Mouse (Mus musculus): Measurements from ENCODE around the gene Slc3a1. TPM values are rescaled to one million over a fixed set of nuclear protein-coding genes. Genes with fewer than 3 reads are reported as not detected.

Gene Slc3a1
- total RNA-seq, 4 experiments from 2014 or later, result 0.23 TPM; not detected in 3

GRCm38 (mm10) chr17:85089011-85089410 lies 60.8 kb downstream of the Slc3a1 start:
- no peak for DNase-seq (ENCODE audit: low spot score in 2 of 2)

GRCm38 (mm10) chr17:85089621-85090020 lies 61.4 kb downstream of the Slc3a1 start:
- DNase-seq (ENCODE audit: low spot score in 2 of 2), result no peak

GRCm38 (mm10) chr17:85090120-85091099 lies 62.2 kb downstream of the Slc3a1 start, which contains the start of the genes Prepl and Camkmt:
Prepl (minus strand) TSS chr17:85090241.
Camkmt (plus strand) TSS chr17:85090552.
- DNase-seq (ENCODE audit: low spot score in 2 of 2), result peak; percentile 93 to 94

DNA sequence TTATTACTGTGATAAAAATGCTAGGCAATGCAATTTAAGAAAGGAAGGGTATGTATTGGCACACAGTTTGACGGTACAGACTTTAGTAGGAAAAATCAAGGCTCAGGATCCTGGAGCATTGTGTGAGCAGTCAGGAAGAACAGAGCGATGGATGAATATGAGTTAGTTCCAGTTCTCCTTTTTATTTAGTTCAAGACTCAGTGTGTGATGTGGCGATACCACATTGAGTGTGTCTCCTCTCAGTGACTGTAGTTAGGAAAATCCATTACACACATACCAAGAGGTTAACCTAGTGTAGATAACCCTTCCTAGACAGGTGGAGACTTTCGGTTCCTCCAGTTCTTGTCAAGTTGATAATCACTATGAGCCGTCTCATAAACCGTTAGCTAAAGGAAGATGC lies 63.6 kb downstream of the Slc3a1 start:
- no peak for DNase-seq (ENCODE audit: low spot score in 2 of 2)

DNA sequence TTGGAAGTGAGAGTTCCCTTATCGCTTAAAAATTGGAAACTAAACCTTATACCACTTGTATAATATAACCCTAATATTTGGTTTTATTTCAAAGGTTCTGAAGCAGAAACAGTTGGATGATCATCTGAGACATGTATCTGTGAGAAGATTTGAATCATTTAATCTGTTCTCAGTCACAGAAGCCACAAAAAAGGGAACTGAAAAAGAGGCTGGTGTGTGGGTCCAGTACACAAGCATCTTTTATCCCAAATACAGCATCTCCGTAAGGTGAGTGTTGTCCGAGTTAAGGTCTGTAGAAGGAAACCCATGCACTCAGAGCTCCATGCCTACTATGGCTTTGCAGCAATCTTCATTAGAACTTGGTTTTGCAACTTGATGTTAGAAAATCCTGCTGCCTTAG lies 68.2 kb downstream of the Slc3a1 start:
- DNase-seq (ENCODE audit: low spot score in 2 of 2), result no peak

DNA sequence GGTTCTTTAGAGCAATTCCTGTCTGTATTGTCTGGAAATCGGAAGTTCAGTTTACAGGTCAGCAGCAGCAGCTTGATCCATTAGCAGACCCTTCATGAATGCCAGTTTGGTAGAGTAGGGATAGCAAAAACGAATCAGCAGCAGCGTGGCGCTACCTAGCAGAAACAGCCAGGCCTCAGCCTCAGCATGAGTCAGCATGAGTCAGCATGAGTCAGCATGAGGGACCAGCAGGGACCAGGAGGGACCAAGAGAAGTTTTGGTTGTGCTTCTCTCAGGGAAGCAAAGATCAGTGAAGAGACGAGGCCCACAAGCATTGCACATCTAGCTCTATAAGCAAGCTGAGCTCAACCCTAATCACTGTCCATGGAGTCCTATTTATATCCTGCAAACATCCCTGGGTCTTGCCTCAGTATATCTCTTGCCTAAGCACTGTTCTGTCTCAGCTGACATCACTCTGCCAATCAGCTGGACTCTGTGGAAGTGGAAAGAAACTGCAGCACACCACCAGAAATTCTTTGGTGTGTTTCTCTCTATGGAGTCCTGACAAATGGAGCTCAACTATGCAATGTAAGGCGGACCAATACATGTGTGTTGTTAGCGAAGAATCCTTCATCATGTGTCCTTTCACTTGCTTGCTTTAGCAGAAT lies 70.6 kb downstream of the Slc3a1 start:
- DNase-seq (ENCODE audit: low spot score in 2 of 2), result no peak

GRCm38 (mm10) chr17:85100232-85100631 lies 72.1 kb downstream of the Slc3a1 start:
- no peak for DNase-seq (ENCODE audit: low spot score in 2 of 2)

- no peak for DNase-seq (ENCODE audit: low spot score in 2 of 2)
These were observed 73.6 kb downstream of the Slc3a1 start for GRCm38 (mm10) chr17:85101751-85102150.

DNA sequence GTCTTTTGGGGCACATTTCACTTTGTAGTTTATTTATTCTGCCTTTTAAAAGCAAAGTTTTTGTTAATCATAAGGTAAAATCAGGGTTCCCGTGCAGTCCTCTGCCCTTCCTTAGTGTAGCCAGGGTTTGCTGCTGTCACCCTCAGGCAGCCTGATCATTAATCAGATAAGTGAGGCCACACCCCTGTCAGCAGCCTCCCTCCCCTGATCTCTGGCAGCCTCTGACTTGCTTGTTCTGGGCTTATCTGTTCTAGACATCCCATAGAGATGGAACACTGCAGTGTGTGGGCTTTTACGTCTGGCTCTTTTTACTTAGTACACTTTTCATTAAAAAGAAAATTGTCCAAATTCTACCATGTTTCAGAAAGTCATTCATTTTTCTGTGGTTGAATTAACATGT lies 75.1 kb downstream of the Slc3a1 start:
- DNase-seq (ENCODE audit: low spot score in 2 of 2), result no peak

DNA sequence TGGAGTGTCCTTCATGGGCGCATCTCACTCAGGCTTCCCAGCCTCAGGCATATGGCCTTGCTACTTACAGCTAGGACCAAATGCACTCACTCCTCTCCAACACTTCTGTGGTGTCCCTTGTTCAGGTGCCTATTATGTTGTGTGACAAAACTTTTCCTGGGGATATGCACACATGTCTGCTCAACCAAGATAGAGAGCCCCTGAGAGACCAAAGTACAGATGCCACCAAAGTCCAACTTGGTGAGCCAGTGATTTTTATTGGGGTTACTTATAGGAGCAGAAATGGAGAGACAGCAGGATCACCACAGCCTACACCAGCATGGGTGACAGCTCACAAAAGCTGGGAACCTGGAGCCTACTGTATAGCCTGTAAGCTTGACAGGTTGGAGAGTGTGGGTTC lies 82.5 kb downstream of the Slc3a1 start:
- DNase-seq (ENCODE audit: low spot score in 2 of 2), result no peak

DNA sequence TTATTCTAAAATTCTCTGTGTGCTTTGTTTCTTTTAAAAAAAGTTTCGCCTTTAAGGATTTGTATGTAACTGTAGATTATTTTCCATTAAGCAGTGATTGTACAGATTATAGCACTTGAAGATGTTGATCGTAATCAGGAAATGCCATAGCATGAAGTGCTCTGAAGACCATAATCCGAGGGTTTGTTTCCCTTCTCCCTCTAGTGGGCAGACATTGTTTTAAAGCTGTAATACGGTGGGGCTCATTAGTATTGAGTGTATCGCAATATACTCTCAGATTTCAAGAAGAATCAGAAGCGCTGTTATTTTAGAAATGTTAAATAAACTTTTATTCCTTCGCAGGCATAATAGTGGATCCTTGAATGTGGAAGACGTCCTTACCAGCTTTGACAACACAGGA lies 85.3 kb downstream of the Slc3a1 start:
- no peak for DNase-seq (ENCODE audit: low spot score in 2 of 2)

Other genes starting within 250 kb of the Slc3a1 start
- gene Lrpprc, start 237.6 kb upstream of the Slc3a1 start, total RNA-seq (2022), result 10 to 100 TPM; 55.7 to 59.4 (median 57.9) TPM
- gene Ppm1b, start 71.6 kb upstream of the Slc3a1 start, total RNA-seq (2022), result 100 to 1,000 TPM; 135 to 146 (median 141) TPM
- 100 to 1,000 TPM; 388 to 432 (median 406) TPM for gene Prepl, start 61.9 kb downstream of the Slc3a1 start, total RNA-seq (2022)
- gene Camkmt, start 62.2 kb downstream of the Slc3a1 start, total RNA-seq (2022), result 10 to 100 TPM; 10.1 to 13.3 (median 12.4) TPM

Data from left cerebral cortex, adult 8-10 months (tissue).